Mouse (Mus musculus) retina, postnatal 7 days (tissue): ENCODE measurements around the gene Gpr143.
"Not testable (repeated sequence)": the region's sequence is repeated elsewhere in the genome, so short reads cannot be mapped to it uniquely, and the experiment has no call there.

Experiments used
- DNase-seq: peaks from one replicate; pipeline ENCODE4 v3.0.0-alpha.2; 2012; ENCODE audit warnings: low read depth, low spot score

Gene Gpr143

DNA sequence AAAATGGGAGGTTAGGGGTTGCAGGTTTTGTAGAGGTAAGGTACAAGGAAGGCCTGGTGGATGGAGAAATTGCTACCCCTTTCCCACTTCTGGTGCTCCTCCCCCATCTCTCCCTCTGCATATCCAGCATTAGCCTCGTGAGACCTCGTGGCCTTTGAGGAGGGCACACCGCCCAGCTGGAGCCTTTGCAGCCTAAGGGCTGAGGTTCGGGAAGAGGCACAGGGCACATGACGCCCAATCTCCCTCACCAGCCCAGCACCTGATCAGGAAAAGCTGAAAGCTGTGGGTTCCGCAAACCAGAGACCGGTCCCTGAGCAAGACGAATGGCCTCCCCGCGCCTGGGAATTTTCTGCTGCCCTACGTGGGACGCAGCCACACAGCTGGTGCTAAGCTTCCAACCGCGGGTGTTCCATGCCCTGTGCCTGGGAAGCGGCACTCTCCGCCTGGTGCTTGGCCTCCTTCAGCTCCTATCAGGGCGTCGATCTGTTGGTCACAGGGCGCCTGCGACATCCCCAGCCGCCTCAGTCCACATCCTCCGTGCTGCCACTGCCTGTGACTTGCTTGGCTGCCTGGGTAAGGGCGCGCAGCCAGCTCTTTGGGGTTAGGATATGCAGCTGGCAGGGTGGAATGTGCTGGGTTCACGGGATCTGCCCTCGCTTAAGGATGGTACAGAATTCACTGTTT lies at the start of gene Gpr143:
Gene Gpr143 (plus strand): TSS at position 202 of the 684 bp plus-strand sequence.
- DNase-seq, result no peak

DNA sequence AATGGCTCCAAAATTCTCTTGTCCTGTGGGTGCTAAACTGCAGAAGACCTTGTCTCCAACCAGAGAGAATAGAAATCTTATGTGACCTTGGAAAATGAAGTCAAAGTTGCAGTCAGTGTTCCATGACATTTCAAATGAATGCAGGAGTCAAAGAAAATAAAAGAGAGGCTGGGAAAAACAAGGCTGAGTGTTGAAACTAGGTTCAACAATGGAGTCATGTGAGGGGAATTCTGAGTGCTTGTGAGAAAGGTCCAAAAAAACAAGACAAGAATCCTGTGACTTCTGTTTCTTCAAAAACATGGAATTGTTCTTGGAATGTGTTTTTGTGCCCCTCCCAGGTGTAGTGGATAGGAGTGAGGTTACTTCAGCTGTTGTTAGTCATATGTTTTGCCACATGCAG lies 46.4 kb upstream of the Gpr143 start:
- no peak for DNase-seq

DNA sequence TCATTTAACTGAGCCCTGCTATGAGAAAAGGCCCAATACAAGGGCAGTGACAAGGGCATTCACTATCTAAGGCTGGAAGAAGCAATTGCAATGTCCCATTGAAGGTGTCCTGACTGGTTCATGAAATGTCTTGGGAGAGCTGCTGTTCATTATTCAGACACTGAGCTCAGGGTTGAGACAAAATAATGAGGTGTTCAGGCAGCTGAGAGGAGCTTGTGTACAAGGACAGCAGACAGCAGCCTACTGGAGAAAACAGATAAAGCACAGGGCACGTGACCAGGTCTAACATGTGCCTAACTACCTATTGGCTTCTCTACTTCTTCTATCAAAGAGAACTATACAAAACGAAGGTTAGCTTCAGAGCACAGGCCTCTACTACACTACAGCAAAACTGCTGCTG lies 43.5 kb upstream of the Gpr143 start:
- DNase-seq, result no peak

GRCm38 (mm10) chrX:152738759-152739368 lies 42.9 kb upstream of the Gpr143 start:
- DNase-seq, result no peak

GRCm38 (mm10) chrX:152743642-152744041 lies 38.1 kb upstream of the Gpr143 start:
- DNase-seq, result no peak

DNA sequence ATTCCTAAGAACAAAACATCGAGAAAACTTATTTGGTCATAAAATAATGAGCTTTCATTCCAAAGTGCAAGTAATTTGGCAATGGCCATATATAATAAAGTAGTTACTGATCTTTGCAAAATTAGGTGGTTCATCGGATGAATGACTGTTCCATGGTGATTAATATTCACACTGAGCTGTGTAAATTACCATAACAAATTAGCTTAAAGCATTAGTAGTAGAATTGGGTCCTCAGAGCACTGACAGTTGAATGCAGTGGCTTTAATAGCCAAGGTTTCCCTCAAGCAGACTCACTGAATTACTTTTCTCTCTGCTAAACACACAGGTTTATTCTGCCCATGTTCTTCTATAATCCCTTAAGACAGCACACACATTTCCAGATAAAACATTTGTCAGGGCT lies 35.8 kb upstream of the Gpr143 start:
- DNase-seq, result no peak

GRCm38 (mm10) chrX:152755819-152756218 lies 25.9 kb upstream of the Gpr143 start:
- DNase-seq, result no peak

- DNase-seq, result no peak
Observed at GRCm38 (mm10) chrX:152756293-152756692, 25.4 kb upstream of the Gpr143 start.

GRCm38 (mm10) chrX:152762437-152762836 lies 19.3 kb upstream of the Gpr143 start:
- no peak for DNase-seq

GRCm38 (mm10) chrX:152762855-152763254 lies 18.9 kb upstream of the Gpr143 start:
- no peak for DNase-seq

GRCm38 (mm10) chrX:152764171-152764570 lies 17.6 kb upstream of the Gpr143 start:
- DNase-seq, result no peak

DNA sequence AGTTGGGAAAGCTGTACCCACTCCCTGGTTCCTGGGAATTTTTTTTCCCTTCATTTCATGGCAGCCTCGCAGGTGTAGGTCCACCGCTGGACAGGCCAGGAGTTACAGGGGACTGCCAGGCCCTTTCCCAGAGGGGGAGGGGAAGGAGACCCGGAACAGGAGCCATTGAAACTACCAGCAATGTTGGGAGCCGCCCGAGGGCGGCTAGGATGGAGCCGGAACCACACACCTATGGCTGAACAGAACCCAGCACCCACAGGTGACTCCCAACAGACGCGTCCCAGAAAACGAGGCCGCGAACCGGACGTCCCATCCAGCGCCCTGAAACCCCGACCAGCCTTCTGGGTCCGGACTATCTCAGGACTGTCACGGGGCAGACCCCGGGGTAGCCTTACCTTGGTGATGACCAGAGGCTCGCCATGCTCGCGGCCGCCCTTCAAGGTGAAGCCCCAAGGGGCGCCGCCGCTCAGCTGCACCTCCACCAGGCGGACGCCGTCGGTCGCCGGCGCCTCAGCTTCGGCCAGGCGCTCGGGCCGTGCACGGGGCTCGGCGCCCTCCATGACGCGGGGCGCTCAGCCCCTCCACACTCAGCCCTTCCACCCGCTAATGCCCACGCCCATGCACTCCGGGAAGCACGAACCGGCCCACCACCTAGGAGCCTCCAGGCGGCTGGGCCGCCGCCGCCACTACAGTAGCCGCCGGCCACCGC lies 12.7 kb upstream of the Gpr143 start, which contains the start of gene Shroom2:
Gene Shroom2 (minus strand): TSS at position 575 of the 709 bp plus-strand sequence.
- no peak for DNase-seq

GRCm38 (mm10) chrX:152769600-152770157 lies 12.0 kb upstream of the Gpr143 start:
- DNase-seq, result peak; percentile 41

GRCm38 (mm10) chrX:152788129-152788528 lies 6.4 kb downstream of the Gpr143 start:
- DNase-seq, result no peak

DNA sequence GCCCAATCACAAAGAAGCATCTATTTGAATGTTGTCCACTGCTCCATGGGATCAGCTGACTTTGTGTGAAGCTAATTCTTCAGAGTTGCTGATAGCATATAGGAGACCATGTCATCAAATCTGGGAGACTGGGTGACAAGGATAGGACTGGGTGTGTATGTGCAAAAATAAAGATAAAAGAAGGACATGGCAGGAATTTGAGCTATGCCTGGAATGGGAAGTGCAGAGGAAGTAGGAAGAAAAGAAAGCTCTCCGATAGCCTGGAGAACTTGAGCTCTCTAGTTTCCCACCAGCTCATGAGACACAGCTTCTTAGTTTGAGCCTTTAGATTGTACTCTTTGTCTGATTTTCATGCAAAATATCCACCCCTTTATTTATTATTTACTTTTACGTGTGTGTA lies 6.9 kb downstream of the Gpr143 start:
- DNase-seq, result no peak

GRCm38 (mm10) chrX:152805317-152805716 lies 23.6 kb downstream of the Gpr143 start:
- DNase-seq, result no peak

GRCm38 (mm10) chrX:152813339-152813738 lies 31.6 kb downstream of the Gpr143 start:
- no peak for DNase-seq

DNA sequence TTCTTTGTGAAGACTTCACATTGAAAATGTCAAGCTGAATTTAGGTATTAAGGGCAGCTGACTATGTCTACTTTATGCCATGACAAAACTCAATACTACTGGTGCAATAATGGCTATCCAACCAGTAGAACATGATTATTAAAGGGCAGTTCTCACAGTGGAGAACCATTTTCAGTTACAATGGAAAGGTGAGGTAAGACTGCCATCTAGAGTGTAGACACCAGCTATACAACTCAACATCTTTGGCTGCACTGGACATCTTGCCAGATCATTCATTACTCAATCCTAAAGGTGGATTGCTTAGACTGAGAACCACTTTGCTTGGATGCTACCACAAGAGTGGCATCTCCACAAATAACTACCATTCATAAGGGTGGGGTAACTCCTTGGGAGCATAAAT lies 37.3 kb downstream of the Gpr143 start:
- peak; percentile 16 for DNase-seq

- not testable (repeated sequence) for DNase-seq
Observed at GRCm38 (mm10) chrX:152831003-152831550, 49.4 kb downstream of the Gpr143 start.

DNA sequence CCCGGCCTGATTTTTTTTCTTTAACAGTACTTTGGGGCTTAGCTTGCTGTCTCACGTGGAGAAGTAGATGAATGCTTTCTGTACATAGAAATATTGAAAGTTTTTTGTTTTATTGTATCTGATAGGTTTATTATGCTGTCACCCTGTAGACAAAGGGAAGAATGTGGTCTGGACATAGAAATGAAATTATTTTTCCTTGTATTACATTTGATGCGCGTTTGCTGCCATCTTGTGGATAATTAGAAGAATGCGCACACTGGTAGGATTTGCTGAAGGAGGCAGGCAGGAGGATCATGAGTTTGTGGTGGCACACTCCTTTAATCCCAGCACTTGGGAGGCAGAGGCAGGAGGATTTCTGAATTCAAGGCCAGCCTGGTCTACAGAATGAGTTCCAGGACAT lies 53.2 kb downstream of the Gpr143 start:
- peak; percentile 36 for DNase-seq

DNA sequence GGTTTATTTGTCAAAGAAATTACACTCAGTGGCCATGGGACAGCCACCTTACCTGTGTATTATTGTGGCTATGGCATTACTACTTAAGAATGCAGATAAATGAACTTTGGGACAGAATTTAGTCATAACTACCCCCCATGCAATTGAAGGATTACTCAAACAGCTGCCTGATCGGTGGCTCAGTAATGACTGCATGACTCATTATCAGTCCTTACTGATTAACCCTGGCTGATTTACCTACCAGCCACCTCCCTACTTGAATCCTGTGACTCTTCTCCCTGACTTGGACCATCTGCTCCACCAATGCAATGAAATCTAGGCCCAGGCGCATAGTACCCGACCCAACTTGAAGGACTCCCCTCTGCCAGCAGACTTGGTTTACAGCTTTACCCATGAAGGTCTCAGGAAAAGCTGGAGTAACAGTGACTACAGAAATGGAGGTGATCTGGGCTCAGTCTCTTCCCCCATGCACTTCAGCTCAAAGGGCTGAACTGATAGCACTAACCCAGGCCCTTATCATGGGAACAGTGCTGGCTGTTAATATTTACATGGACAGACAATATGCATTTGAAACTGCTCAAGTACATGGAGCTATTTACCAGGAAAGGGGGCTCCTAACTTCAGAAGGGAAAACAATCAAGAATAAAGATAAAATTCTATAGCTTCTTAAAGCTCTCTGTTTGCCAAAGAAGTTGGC lies 73.5 kb downstream of the Gpr143 start:
- DNase-seq, result no peak
